Mouse (Mus musculus): Measurements from ENCODE around the gene Plcl2. TPM values are rescaled to one million over a fixed set of nuclear protein-coding genes. Genes with fewer than 3 reads are reported as not detected.

Gene Plcl2
- polyA plus RNA-seq, 1 experiment = 2.9 TPM

- peaks cover 16% of the 10 kb centered on the region for H3K9me3 ChIP-seq (replicated peaks; ENCODE audit: control insufficient read depth, insufficient read depth, low read length, poor library complexity, severe bottlenecking)
- H3K4me1 ChIP-seq (ENCODE audit: control insufficient read depth, insufficient read depth, low read length) = no peaks in the 10 kb centered on the region
- H3K9ac ChIP-seq (ENCODE audit: low read depth, poor library complexity, severe bottlenecking) = no peak overlapping the region
- no peaks in the 10 kb centered on the region for H3K36me3 ChIP-seq (ENCODE audit: control insufficient read depth, insufficient read depth, low read length, poor library complexity, severe bottlenecking)
- no peak for TF ChIP-seq EP300 (IDR thresholded peaks at IDR 0.05; ENCODE audit: insufficient read depth, low read depth, low read length)
- no peak for TF ChIP-seq CTCF (IDR thresholded peaks at IDR 0.05; ENCODE audit: low read depth, low read length)
- TF ChIP-seq POLR2A (IDR thresholded peaks at IDR 0.05; ENCODE audit: insufficient read depth, low read length) = no peak
- no peaks in the 10 kb centered on the region for H3K27me3 ChIP-seq (ENCODE audit: control insufficient read depth, insufficient read depth, low read length, poor library complexity, severe bottlenecking)
- H3K4me3 ChIP-seq (ENCODE audit: low read depth, low read length) = no peak overlapping the region
- H3K27ac ChIP-seq (ENCODE audit: insufficient read depth, low read length) = no peak overlapping the region
Observed at GRCm38 (mm10) chr17:50668681-50669208, 159.5 kb downstream of the Plcl2 start.

GRCm38 (mm10) chr17:50671416-50671815 is 162.2 kb downstream of the Plcl2 start:
- Histone ChIP-seq H3K27ac (ENCODE audit: insufficient read depth, low read length) (no peak overlapping the region), H3K9ac (ENCODE audit: low read depth, poor library complexity, severe bottlenecking) (no peak overlapping the region), H3K27me3 (ENCODE audit: control insufficient read depth, insufficient read depth, low read length, poor library complexity, severe bottlenecking) (no peaks in the 10 kb centered on the region), H3K4me3 (ENCODE audit: low read depth, low read length) (no peak overlapping the region), H3K9me3 (replicated peaks; ENCODE audit: control insufficient read depth, insufficient read depth, low read length, poor library complexity, severe bottlenecking) (no peaks in the 10 kb centered on the region; the same call in 1 of the 2 replicates), H3K4me1 (ENCODE audit: control insufficient read depth, insufficient read depth, low read length) (no peaks in the 10 kb centered on the region), H3K36me3 (ENCODE audit: control insufficient read depth, insufficient read depth, low read length, poor library complexity, severe bottlenecking) (no peaks in the 10 kb centered on the region)
- no peak for TF ChIP-seq POLR2A (IDR thresholded peaks at IDR 0.05; ENCODE audit: insufficient read depth, low read length)
- TF ChIP-seq EP300 (IDR thresholded peaks at IDR 0.05; ENCODE audit: insufficient read depth, low read depth, low read length) = no peak
- TF ChIP-seq CTCF (IDR thresholded peaks at IDR 0.05; ENCODE audit: low read depth, low read length) = no peak

DNA sequence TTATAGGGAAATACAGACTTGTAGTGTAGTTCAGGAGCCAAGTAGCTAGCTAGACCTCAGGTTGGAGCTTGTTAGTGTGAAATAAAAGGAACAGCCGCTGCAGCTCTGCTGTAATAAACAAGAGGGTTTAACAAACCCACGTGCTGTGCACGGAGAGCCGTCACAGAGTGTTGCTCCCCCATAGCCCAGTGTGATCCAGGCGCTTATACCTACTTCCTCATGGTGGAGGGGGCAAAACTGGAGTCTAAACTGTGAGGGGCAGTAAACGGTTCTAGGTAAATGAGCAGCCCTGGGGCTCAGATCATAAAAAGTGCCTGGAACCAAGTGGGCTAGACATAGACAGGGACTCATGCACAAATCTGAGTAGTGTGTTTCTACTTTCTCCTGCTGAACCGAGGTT is 165.4 kb downstream of the Plcl2 start:
- TF ChIP-seq CTCF (IDR thresholded peaks at IDR 0.05; ENCODE audit: low read depth, low read length) = no peak
- no peak for TF ChIP-seq POLR2A (IDR thresholded peaks at IDR 0.05; ENCODE audit: insufficient read depth, low read length)
- no peak for TF ChIP-seq EP300 (IDR thresholded peaks at IDR 0.05; ENCODE audit: insufficient read depth, low read depth, low read length)
- Histone ChIP-seq H3K27me3 (ENCODE audit: control insufficient read depth, insufficient read depth, low read length, poor library complexity, severe bottlenecking) (no peaks in the 10 kb centered on the region), H3K27ac (ENCODE audit: insufficient read depth, low read length) (no peak overlapping the region), H3K36me3 (ENCODE audit: control insufficient read depth, insufficient read depth, low read length, poor library complexity, severe bottlenecking) (no peaks in the 10 kb centered on the region), H3K4me3 (ENCODE audit: low read depth, low read length) (no peak overlapping the region), H3K9ac (ENCODE audit: low read depth, poor library complexity, severe bottlenecking) (no peak overlapping the region), H3K9me3 (replicated peaks; ENCODE audit: control insufficient read depth, insufficient read depth, low read length, poor library complexity, severe bottlenecking) (no peaks in the 10 kb centered on the region), H3K4me1 (ENCODE audit: control insufficient read depth, insufficient read depth, low read length) (no peaks in the 10 kb centered on the region)

- no peak overlapping the region for H3K4me3 ChIP-seq (ENCODE audit: low read depth, low read length)
- H3K36me3 ChIP-seq (ENCODE audit: control insufficient read depth, insufficient read depth, low read length, poor library complexity, severe bottlenecking) = no peaks in the 10 kb centered on the region
- H3K9me3 ChIP-seq (replicated peaks; ENCODE audit: control insufficient read depth, insufficient read depth, low read length, poor library complexity, severe bottlenecking) = no peaks in the 10 kb centered on the region
- no peaks in the 10 kb centered on the region for H3K4me1 ChIP-seq (ENCODE audit: control insufficient read depth, insufficient read depth, low read length)
- no peaks in the 10 kb centered on the region for H3K27me3 ChIP-seq (ENCODE audit: control insufficient read depth, insufficient read depth, low read length, poor library complexity, severe bottlenecking)
- no peak for TF ChIP-seq POLR2A (IDR thresholded peaks at IDR 0.05; ENCODE audit: insufficient read depth, low read length)
- TF ChIP-seq CTCF (IDR thresholded peaks at IDR 0.05; ENCODE audit: low read depth, low read length) = no peak
- TF ChIP-seq EP300 (IDR thresholded peaks at IDR 0.05; ENCODE audit: insufficient read depth, low read depth, low read length) = no peak
- H3K27ac ChIP-seq (ENCODE audit: insufficient read depth, low read length) = no peak overlapping the region
- H3K9ac ChIP-seq (ENCODE audit: low read depth, poor library complexity, severe bottlenecking) = no peak overlapping the region
Observed at GRCm38 (mm10) chr17:50675231-50675630, 166.0 kb downstream of the Plcl2 start.

DNA sequence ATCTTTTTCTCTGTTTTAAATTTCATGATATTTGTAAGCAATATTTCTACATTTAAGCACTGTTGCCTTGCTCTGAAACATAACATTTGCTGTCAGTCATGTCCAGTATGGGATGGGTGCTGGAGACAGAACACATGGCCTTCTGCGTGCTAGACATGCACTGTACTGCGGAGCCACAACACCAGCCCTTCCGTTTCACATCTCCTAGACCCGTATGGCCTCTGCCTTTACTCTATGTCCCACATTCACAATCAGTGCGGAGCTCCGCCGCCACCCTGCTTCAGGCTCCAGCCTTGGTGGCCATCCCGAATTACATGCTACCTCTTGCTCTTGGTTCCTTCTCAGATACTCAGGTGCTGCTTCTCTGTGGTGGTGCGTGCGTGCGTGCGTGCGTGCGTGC is 168.1 kb downstream of the Plcl2 start:
- H3K4me1 ChIP-seq (ENCODE audit: control insufficient read depth, insufficient read depth, low read length) = no peaks in the 10 kb centered on the region
- no peak overlapping the region for H3K27ac ChIP-seq (ENCODE audit: insufficient read depth, low read length)
- H3K9me3 ChIP-seq (replicated peaks; ENCODE audit: control insufficient read depth, insufficient read depth, low read length, poor library complexity, severe bottlenecking) = no peaks in the 10 kb centered on the region
- H3K36me3 ChIP-seq (ENCODE audit: control insufficient read depth, insufficient read depth, low read length, poor library complexity, severe bottlenecking) = no peaks in the 10 kb centered on the region
- no peaks in the 10 kb centered on the region for H3K27me3 ChIP-seq (ENCODE audit: control insufficient read depth, insufficient read depth, low read length, poor library complexity, severe bottlenecking)
- no peak for TF ChIP-seq EP300 (IDR thresholded peaks at IDR 0.05; ENCODE audit: insufficient read depth, low read depth, low read length)
- no peak for TF ChIP-seq CTCF (IDR thresholded peaks at IDR 0.05; ENCODE audit: low read depth, low read length)
- TF ChIP-seq POLR2A (IDR thresholded peaks at IDR 0.05; ENCODE audit: insufficient read depth, low read length) = no peak
- H3K9ac ChIP-seq (ENCODE audit: low read depth, poor library complexity, severe bottlenecking) = no peak overlapping the region
- H3K4me3 ChIP-seq (ENCODE audit: low read depth, low read length) = no peak overlapping the region

DNA sequence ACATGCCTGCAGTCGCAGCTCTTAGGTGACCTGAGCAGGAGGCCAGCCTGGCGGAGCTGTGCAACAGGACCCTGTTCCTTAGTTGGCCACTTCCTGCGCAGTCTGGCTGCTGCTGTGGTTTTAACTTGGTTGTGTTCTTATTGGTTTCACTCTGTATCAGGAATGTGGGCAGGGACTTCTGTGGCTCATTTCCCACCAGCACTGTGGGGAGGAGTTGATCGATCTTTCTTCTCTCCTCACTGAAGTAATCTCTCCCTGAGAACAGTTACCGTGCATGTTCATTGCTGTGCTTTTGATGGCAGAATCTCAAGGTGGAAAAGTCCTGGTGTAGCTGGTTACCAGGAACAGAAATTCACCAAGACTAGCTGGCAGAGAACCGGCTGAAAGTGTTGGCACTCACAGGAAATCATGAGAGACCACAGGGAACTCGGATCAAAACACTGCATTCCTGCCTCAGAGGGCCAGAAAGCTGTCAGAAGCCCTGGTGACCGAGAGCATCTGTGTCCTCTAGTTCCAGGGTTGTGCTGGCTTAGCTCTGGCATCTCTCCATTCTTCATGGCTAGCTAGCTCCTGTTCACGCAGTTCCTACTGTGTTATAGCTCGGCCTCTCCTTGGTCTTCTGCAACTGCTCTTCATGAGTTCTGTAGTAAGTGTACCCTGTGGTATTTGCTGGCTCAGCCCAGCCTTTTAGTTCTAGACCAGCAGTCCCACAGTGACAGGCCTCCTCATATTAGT is 168.9 kb downstream of the Plcl2 start:
- H3K4me3 ChIP-seq (ENCODE audit: low read depth, low read length) = no peak overlapping the region
- TF ChIP-seq POLR2A (IDR thresholded peaks at IDR 0.05; ENCODE audit: insufficient read depth, low read length) = no peak
- H3K9ac ChIP-seq (ENCODE audit: low read depth, poor library complexity, severe bottlenecking) = no peak overlapping the region
- H3K27ac ChIP-seq (ENCODE audit: insufficient read depth, low read length) = no peak overlapping the region
- no peaks in the 10 kb centered on the region for H3K36me3 ChIP-seq (ENCODE audit: control insufficient read depth, insufficient read depth, low read length, poor library complexity, severe bottlenecking)
- H3K27me3 ChIP-seq (ENCODE audit: control insufficient read depth, insufficient read depth, low read length, poor library complexity, severe bottlenecking) = no peaks in the 10 kb centered on the region
- no peaks in the 10 kb centered on the region for H3K9me3 ChIP-seq (replicated peaks; ENCODE audit: control insufficient read depth, insufficient read depth, low read length, poor library complexity, severe bottlenecking)
- no peaks in the 10 kb centered on the region for H3K4me1 ChIP-seq (ENCODE audit: control insufficient read depth, insufficient read depth, low read length)
